20 mouse cellular contexts compared by ENCODE assay signal in the genomic region with DNA sequence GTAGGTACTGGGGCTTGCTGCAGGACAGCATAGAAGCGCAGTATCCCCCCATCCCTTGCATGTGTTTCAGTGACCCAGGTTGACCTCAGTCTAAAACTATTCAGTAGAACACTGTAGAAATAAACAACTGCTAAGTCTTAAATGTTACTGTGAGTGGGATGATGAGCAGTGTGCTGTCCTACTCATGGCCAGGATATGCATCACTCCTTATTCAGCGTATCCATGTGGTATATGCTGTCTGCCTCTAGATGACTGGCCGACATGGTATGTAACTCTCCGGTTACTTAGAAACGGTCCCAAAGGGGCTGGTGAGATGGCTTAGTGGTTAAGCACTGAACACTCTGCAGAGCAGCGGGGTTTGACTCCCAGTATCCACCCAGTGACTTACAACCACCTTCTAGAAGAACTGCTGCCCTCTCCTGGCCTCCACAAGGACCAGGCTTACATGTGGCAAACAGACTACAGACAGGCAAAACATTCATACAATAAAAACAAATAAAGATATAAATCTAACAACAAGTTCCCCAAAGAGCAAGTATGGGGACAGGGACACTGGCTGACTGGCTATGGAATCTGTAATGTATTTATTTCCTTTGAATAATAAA.
DNase-seq lines count a peak whose midpoint lies in the region; ATAC-seq lines count a peak whose summit lies in the region.
"Had no signal": no experiment of that assay in that cellular context is flagged by ENCODE, and none has a peak within 500 bp of the region (broad histone marks: within the 10 kb centered on the region; RNA-seq: fewer than 3 reads in every experiment).

No protein-coding gene starts in this region.

- WGBS in embryonic facial prominence, embryonic 14.5 days, result 90% methylated on average over 6 of the region's 6 CpGs
- WGBS in embryonic facial prominence, embryonic 10.5 days, result 89% methylated on average over 6 of the region's 6 CpGs
- WGBS in kidney, embryonic 16.5 days, result 91% methylated on average over 6 of the region's 6 CpGs
- 91% methylated on average over 6 of the region's 6 CpGs for WGBS in neural tube, embryonic 11.5 days

- H3K27me3 ChIP-seq in embryonic facial prominence, embryonic 14.5 days (replicated peaks; ENCODE audit: control insufficient read depth, insufficient read depth, low read length), result no peaks in the 10 kb centered on the region
- no peaks in the 10 kb centered on the region for H3K27me3 ChIP-seq in embryonic facial prominence, embryonic 10.5 days (replicated peaks; ENCODE audit: low read depth, poor library complexity, severe bottlenecking)
- no peaks in the 10 kb centered on the region for H3K27me3 ChIP-seq in kidney, embryonic 16.5 days (ENCODE audit: insufficient read depth, low read length)
- H3K27me3 ChIP-seq in neural tube, embryonic 11.5 days (ENCODE audit: control insufficient read depth, insufficient read depth, low read length), result no peaks in the 10 kb centered on the region
- H3K27me3 ChIP-seq: forebrain, embryonic 13.5 days; heart, embryonic 13.5 days; hindbrain, embryonic 12.5 days; limb, embryonic 13.5 days; neural tube, embryonic 13.5 days had no signal

- no peak for DNase-seq in embryonic facial prominence, embryonic 14.5 days (ENCODE audit: low spot score)
- DNase-seq in embryonic facial prominence, embryonic 10.5 days (ENCODE audit: low spot score), result no peak
- DNase-seq in kidney, adult 9 months, result no peak
- DNase-seq in neural tube, embryonic 11.5 days (ENCODE audit: low spot score), result peak; percentile 9
- no peak for DNase-seq in neural tube, embryonic 10.5 days (ENCODE audit: extremely low spot score, low spot score)
- DNase-seq in testis, postnatal 14 days (ENCODE audit: low spot score), result no peak
- DNase-seq: adrenal gland, postnatal 36 days; B cell, adult 2 months; cerebellum, adult 9-11 months; kidney, postnatal 25 days; right cerebral cortex, postnatal 25 days; thymus, postnatal 14 days had no signal

- H3K4me1 ChIP-seq in embryonic facial prominence, embryonic 14.5 days (ENCODE audit: control insufficient read depth, insufficient read depth, low read length), result peaks cover 9% of the 10 kb centered on the region
- peaks cover 10% of the 10 kb centered on the region for H3K4me1 ChIP-seq in embryonic facial prominence, embryonic 10.5 days
- peaks cover 15% of the 10 kb centered on the region for H3K4me1 ChIP-seq in kidney, embryonic 16.5 days (ENCODE audit: insufficient read depth, low read length)
- H3K4me1 ChIP-seq in neural tube, embryonic 11.5 days (ENCODE audit: control insufficient read depth, insufficient read depth, low read length), result no peaks in the 10 kb centered on the region; the same call in 1 of the 2 replicates

- no peaks in the 10 kb centered on the region for H3K9me3 ChIP-seq in embryonic facial prominence, embryonic 14.5 days (ENCODE audit: control insufficient read depth, low read length)
- H3K9me3 ChIP-seq in embryonic facial prominence, embryonic 10.5 days, result no peaks in the 10 kb centered on the region
- H3K9me3 ChIP-seq in kidney, embryonic 16.5 days (ENCODE audit: low read length), result no peaks in the 10 kb centered on the region
- H3K9me3 ChIP-seq in neural tube, embryonic 11.5 days (ENCODE audit: control insufficient read depth, low read length), result no peaks in the 10 kb centered on the region
- H3K9me3 ChIP-seq: forebrain, embryonic 13.5 days; heart, embryonic 13.5 days; hindbrain, embryonic 12.5 days; limb, embryonic 13.5 days; neural tube, embryonic 13.5 days had no signal

- H3K36me3 ChIP-seq in embryonic facial prominence, embryonic 14.5 days (ENCODE audit: control insufficient read depth, insufficient read depth, low read length), result peaks cover 68% of the 10 kb centered on the region
- peaks cover 71% of the 10 kb centered on the region for H3K36me3 ChIP-seq in embryonic facial prominence, embryonic 10.5 days (replicated peaks)
- peaks cover 49% of the 10 kb centered on the region for H3K36me3 ChIP-seq in kidney, embryonic 16.5 days (ENCODE audit: insufficient read depth, low read length)
- no peaks in the 10 kb centered on the region for H3K36me3 ChIP-seq in neural tube, embryonic 11.5 days (ENCODE audit: control insufficient read depth, insufficient read depth, low read length)

- ATAC-seq in embryonic facial prominence, embryonic 14.5 days (ENCODE audit: low read depth), result 0 out of 2 replicates have a peak, but pooled peaks have one; percentile 15
- 0 out of 2 replicates have a peak, but pooled peaks have one; percentile 19 for ATAC-seq in kidney, embryonic 16.5 days (ENCODE audit: low FRiP score, low TSS enrichment)
- ATAC-seq in neural tube, embryonic 11.5 days (ENCODE audit: insufficient read depth, low FRiP score, low TSS enrichment), result no peak
- no peak for ATAC-seq in granulocyte monocyte progenitor cell, adult 5-6 weeks (replicated peaks; ENCODE audit: poor library complexity, severe bottlenecking)
- ATAC-seq: forebrain, embryonic 13.5 days; midbrain, embryonic 16.5 days had no signal

- H3K27ac ChIP-seq in embryonic facial prominence, embryonic 14.5 days (replicated peaks; ENCODE audit: low read depth, low read length), result no peak overlapping the region
- H3K27ac ChIP-seq in embryonic facial prominence, embryonic 10.5 days (replicated peaks), result no peak overlapping the region
- no peak overlapping the region for H3K27ac ChIP-seq in kidney, embryonic 16.5 days (ENCODE audit: low read length)
- H3K27ac ChIP-seq in neural tube, embryonic 11.5 days (ENCODE audit: low read depth, low read length), result no peak overlapping the region
- H3K27ac ChIP-seq: forebrain, embryonic 13.5 days; heart, embryonic 13.5 days; hindbrain, embryonic 12.5 days; limb, embryonic 13.5 days; neural tube, embryonic 13.5 days had no signal

- no peak overlapping the region for H3K9ac ChIP-seq in embryonic facial prominence, embryonic 14.5 days (ENCODE audit: low read depth, low read length)
- no peak overlapping the region for H3K9ac ChIP-seq in kidney, embryonic 16.5 days (replicated peaks; ENCODE audit: low read length)
- H3K9ac ChIP-seq in neural tube, embryonic 11.5 days (ENCODE audit: low read length), result no peak overlapping the region
- H3K9ac ChIP-seq: forebrain, embryonic 13.5 days; heart, embryonic 13.5 days; hindbrain, embryonic 12.5 days; limb, embryonic 13.5 days; neural tube, embryonic 13.5 days had no signal

- no peak overlapping the region for H3K4me2 ChIP-seq in embryonic facial prominence, embryonic 14.5 days (ENCODE audit: low read depth, low read length)
- H3K4me2 ChIP-seq in kidney, embryonic 16.5 days (replicated peaks; ENCODE audit: low read depth, low read length), result no peak overlapping the region
- H3K4me2 ChIP-seq in neural tube, embryonic 11.5 days (ENCODE audit: low read depth), result no peak overlapping the region
- H3K4me2 ChIP-seq: forebrain, embryonic 13.5 days; heart, embryonic 13.5 days; hindbrain, embryonic 12.5 days; limb, embryonic 13.5 days; neural tube, embryonic 13.5 days had no signal

- H3K4me3 ChIP-seq in embryonic facial prominence, embryonic 14.5 days (ENCODE audit: low read depth, low read length), result no peak overlapping the region
- H3K4me3 ChIP-seq in embryonic facial prominence, embryonic 10.5 days, result no peak overlapping the region
- H3K4me3 ChIP-seq in kidney, embryonic 16.5 days (ENCODE audit: low read length), result no peak overlapping the region
- no peak overlapping the region for H3K4me3 ChIP-seq in neural tube, embryonic 11.5 days (ENCODE audit: low read depth, low read length)
- H3K4me3 ChIP-seq: forebrain, embryonic 13.5 days; heart, embryonic 13.5 days; hindbrain, embryonic 12.5 days; limb, embryonic 13.5 days; neural tube, embryonic 13.5 days had no signal

Comparison
In these comparisons a context has a peak if more than half of its experiments do, and no peak if none do; other contexts are left out.
1. ATAC-seq: peak in embryonic facial prominence, embryonic 14.5 days (single experiment) and kidney, embryonic 16.5 days (single experiment); none in neural tube, embryonic 11.5 days (single experiment) and granulocyte monocyte progenitor cell, adult 5-6 weeks (single experiment).